Mouse (Mus musculus) left cerebral cortex, postnatal 36 days (tissue): ENCODE results near the gene Cdk4. TPM values are rescaled to one million over a fixed set of nuclear protein-coding genes. Genes with fewer than 3 reads are reported as not detected.
"Not testable (repeated sequence)": the region's sequence is repeated elsewhere in the genome, so short reads cannot be mapped to it uniquely, and the experiment has no call there.

ENCODE experiments used
- DNase-seq, 2 experiments: peaks; one replicate each; pipeline ENCODE4 v3.0.0; 2021 to 2022; ENCODE audit warnings: low spot score in 2 of 2, mixed read lengths in 1 of 2
- intact Hi-C: fragments of 180-260 bp; cut with DNase I; formaldehyde crosslinking; loops from one replicate; pipeline ENCODE4 v1.15.1; 2025
- total RNA-seq, 2 experiments: library from RNA; stranded (reverse); gene quantifications; 2 replicates each; pipeline ENCODE4 v1.2.3; 2021

Gene Cdk4
- total RNA-seq, 2 experiments from 2014 or later, result 76.9 to 88.1 TPM

DNA sequence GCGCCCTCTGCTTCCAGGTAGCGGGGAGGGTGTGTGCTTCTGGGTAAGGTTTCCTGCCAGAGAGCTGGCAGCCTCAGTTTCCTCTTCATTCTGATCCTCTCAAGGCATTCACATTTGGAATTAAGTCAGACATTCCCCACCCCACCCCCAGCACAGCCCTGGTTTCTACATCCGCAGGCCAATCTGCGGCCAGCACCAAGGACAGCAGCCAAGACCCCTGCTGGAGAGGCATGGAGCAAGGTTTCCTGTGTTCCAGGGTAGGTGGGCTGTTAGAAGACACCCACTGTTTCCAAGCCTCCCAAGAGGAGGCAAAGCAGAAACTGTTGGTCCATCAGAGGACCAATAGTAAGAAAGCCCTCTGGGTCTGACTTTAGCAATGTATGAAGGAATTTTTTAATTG, 8.7 kb upstream of the Cdk4 start:
- intact Hi-C loops, result no loop called here
- DNase-seq, result no peak

DNA sequence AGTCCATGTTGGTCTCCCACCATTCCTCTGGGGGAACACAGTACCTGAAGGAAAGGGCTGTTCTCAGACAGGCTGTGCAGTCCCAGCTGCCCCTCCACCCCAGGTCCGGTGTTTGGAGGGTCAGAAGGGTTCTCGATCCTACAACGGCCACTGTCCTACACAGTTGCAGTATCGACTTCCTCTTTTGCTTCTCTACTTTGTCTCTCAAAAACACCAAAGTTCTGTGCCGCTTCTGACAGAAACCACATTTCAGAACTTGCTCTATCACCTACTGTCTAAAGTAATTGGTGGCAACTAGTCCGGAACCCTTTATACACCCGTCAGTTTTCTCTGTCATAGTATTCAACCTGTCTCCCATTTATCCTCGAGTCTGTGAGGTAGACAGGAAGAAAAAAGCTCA, 7.9 kb upstream of the Cdk4 start:
- intact Hi-C loops, result no loop called here
- no peak for DNase-seq

DNA sequence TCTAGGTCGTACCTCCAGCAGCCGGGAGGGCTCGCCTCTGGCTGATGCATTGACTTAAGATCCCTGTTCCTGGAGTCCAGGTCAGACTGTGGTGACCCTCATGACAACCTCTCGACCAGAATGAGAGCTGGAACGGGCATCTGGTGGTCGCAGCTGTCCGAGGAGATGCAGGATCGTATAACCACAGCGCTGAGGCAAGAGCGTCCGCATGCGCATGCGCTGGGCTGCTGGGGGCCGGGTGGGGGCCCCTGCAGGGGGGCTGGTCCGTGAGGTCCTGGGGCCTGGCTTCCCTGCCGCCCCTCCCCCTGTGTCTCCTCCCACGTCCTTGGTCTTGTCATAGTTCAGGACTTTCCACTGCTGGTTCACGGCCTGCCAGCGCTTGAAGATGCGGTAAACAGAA, 6.8 kb upstream of the Cdk4 start:
- DNase-seq, result no peak
- intact Hi-C loops, result no loop called here

DNA sequence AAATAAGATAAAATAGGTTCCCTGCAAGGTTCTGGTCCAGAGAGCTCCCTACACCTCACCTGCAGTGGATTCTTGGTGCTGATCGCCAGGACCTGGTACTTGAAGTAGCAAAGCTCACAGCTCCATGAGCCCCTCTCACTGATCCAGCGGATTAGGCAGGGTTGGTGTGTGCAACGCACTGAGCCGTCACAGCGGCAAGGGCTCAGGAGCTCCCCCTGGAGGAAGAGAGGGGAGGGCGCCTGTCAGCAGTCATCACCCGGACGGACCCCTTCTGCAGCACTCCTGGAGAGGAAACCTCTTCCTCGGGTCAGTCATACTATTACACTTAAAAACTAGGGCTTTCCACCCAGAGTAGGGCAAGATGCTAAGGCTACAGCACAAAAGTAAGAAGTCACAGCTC, 5.2 kb upstream of the Cdk4 start:
- intact Hi-C loops, result no loop called here
- peak; percentile 65 to 66 for DNase-seq

DNA sequence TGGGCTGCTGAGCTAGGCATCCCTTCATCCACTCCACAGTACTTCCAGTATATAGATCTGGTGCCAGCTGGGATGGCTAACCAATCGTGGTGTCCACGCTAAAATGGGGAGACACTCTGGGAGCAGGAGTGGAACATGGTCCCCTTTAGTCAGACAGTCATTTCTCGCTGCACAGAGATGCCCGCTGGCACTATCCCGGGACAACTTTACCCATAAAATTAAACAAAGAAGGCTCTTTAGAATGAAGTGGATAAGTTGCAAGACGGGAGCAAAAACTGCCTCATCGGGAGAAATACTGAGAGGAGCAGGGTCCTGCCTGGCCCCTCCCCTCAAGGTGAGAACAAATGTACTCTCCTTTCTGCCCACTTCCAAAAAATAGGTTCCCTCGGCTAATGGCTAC, 4.6 kb upstream of the Cdk4 start:
- no peak for DNase-seq
- intact Hi-C loops, result no loop called here

DNA sequence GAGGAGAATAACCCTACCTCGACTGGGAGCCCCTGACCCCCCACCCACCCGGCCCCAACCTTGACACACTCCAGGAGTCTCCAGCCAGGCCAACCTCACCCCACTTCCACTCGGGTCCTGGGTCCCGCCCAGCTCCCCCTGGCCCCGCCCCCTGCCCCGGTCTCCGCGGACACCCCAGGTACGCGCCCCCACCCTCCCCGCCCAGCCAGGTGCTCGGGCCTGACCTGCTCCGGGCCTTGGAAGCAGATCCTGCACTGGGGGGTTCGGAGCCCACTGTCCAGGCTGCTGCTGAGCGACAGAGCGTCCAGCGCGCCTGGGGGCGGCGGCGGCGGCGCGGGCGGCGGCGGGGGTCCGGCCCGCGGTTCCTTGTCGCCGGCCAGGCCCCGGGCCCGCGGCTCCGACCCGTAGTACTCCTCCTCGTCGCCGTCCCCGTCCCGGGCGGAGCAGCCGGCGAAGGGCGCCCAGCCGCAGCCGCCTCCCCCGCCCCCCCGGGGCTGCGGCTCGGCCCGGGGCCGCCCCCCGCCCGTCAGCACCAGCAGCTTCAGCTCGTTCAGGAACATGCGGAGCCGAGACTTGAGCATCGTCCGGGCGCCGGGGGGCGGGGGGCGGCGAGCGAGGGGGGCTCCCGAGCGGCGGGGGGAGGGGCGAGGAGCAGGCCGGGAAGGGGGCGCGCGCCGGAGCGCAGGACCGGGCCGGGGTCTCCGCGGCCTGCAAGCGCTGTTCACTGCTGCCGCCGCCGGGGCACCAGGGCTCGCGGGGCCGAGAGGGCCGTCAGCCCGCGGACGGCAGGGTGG, 4.0 kb upstream of the Cdk4 start:
- DNase-seq, result no peak
- intact Hi-C loops, result no loop called here

DNA sequence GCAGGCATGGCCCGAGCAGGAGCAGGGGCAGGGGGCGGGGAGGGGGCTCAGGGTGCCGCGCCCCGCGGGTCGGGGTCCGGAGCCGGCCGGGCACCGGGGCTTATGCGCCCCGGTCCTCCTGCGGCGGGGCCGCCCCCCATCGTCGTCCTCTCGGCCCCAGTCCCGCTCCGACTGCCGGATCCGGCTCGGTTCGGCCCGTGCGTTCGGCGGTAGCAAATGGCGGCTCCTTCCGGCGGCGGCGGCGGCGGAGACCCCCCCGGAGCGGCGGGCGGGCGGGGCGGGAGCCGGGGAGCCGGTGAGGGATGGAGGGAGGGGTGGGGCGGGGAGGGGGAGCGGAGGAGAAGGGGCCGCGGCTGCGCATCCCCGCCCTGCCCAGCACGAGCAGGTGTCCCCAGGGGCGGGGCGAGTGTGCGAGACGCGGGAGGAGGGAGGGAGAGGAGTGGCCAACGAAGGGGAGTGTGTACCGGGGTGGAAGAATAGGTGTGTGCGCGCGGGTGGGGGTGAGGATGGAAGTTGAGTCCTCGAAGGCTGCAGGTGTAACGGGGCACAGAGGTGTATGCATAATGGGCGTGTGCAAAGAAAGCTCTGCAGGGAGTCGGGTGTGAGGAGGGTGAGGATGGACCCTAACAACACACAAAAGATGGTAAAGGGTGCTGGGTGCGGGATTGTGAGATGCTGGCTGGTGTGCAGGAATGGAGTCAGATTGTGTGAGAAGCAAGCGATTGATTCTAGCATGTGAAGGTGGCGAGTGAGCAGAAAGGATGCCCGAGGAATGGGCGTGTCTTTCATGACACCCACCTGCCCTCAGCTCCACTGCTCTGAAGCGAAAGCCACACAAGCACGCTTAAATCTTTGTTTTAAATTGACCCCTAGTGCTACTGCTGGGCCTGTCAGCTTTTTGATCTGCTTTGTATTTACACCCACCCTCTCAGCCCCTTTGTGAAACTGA, 3.1 kb upstream of the Cdk4 start, which contains the start of gene March9:
Gene March9 (minus strand): TSS at position 217 of the 949 bp plus-strand sequence.
- intact Hi-C loops, result no loop called here

DNA sequence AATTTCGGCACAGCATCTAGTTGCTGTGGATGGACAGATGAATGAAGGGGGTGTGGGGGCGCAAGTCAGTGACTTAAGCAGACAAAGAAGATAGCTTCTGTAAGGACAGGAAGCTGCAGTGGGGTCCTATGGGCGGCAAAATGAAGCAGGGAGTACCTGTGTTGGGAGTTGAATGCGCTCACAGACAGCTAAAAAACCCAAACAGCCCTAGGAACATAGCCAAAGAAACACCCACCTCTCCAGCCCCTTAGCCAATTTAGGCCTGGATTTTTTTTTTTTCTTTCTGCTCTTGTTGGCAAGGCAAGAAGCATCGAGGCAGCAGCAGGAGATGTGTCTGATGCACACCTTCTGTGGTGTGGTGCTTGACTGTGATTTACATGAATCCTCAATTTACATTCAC, 2.2 kb upstream of the Cdk4 start:
- no peak for DNase-seq
- intact Hi-C loops, result no loop called here

More for the DNA sequence above, 3.1 kb upstream of the Cdk4 start, which contains the start of gene March9:
- peak; percentile 70 to 84 for DNase-seq

DNA sequence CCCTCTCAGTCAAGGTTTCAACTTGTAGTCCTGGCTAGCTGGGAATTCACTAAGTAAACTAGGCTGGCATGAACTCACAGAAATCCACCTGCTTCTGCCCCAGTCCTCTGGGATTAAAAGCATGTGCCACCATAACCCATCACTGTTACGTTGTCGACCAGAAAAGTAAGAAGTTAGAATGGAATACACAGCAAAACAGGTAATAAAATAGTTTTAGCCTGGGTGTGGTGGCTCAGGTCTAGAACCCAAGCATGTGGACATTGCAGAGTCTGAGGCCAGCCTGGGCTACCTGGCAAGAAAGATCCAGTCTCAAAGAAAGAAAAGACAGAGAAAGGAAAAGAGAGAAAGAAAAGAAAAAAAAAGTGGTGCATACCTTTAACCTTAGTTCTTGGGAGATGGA, 1.8 kb upstream of the Cdk4 start:
- no peak for DNase-seq
- intact Hi-C loops, result no loop called here

DNA sequence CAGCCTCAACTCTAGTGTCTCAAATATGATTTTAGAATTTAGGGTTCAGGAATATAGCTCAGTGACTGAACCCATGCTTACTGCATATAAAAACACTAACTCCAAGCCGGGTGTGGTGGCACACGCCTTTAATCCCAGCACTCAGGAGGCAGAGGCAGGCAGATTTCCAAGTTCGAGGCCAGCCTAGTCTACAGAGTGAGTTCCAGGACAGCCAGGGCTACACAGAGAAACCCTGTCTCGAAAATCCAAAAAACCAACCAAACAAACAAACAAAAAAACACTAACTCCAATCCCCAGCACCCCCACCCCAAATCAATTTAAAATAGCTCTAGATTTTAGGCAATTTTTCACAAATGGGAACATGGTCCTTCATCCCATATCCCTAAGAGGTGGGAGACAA, 1.2 kb upstream of the Cdk4 start:
- DNase-seq, intact Hi-C loops: not testable (repeated sequence)

DNA sequence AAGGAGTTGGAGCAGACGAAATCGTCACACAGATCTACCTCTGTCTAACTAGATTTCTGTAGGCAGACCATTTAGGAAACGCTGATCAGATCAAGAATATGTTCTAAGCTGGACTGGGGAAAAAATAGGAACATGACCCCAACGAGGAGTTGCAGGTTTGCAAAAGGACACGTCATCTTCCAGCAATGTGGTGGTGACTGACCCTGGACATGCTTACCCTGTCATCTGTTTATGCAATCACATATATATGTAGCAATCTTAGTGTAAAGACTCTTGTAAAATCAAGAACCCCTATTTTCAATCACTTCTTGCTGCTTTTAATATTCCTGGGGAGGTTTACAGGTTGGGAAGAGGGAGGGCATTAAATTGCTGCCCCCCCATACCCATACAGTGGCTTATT, 831 bp upstream of the Cdk4 start:
- no peak for DNase-seq
- intact Hi-C loops, result no loop called here

DNA sequence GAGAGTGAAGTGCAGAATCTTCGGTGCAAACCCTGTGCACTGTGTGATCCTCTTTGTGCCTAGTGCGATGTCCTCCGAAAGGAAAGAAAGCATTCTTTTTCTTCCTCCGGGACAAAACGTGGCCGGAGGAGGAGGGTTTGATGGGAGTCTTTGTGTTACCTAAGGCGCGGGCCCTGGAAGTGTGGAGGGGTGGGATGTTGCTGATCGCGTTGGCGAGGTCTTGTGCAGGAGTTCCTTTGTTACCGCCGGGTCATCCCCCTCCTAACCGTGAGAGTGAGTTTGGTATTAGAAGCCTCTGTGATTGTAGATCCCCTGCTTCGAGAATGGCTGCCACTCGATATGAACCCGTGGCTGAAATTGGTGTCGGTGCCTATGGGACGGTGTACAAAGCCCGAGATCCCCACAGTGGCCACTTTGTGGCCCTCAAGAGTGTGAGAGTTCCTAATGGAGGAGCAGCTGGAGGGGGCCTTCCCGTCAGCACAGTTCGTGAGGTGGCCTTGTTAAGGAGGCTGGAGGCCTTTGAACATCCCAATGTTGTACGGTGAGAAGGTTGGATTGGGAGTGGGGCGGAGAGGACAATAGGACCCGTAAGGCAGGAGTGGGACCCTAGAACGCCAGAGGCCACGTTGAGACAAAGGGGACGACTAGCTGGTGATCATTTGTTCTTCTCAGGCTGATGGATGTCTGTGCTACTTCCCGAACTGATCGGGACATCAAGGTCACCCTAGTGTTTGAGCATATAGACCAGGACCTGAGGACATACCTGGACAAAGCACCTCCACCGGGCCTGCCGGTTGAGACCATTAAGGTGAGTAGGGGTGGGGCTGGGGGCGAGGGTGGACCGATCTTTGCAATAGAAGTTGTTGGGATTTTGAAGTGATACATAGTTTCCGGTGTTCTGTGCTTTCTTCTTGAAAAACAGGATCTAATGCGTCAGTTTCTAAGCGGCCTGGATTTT, 858 bp downstream of the Cdk4 start:
- intact Hi-C loops, result no loop called here
- DNase-seq, result no peak

DNA sequence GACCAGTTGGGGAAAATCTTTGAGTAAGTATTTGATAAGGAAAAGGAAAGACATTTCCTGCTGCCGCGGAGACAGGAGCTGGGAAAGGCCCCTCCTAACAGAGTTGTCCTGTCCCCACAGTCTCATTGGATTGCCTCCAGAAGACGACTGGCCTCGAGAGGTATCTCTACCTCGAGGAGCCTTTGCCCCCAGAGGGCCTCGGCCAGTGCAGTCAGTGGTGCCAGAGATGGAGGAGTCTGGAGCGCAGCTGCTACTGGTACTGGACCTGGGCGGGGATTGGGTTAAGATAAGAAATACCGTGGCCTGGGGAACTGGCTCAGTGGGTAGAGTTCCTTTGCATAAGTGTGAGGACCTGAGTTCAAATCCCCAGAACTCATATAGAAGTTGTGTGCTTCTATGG, 2.6 kb downstream of the Cdk4 start:
- intact Hi-C loops, result no loop called here
- DNase-seq, result no peak

DNA sequence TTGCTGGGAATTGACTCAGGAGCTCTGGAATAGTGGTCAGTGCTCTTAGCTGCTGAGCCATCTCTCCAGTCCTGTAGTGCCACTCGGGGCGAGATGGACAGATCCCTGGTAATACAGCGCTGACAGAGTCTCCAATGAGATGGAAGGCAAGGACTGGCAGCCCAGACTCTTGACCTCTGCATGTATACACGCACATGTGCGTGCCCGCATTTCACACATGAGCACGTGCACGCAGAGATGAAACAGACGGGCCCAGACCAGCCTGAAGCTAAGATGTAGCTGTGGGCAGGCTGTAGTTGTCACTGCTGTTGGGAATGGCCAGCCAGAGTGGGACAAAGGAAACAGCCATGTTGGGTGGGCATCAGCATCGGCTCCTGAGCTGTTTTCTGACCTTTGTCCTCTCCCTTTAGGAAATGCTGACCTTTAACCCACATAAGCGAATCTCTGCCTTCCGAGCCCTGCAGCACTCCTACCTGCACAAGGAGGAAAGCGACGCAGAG, 3.2 kb downstream of the Cdk4 start:
- intact Hi-C loops, result no loop called here

DNA sequence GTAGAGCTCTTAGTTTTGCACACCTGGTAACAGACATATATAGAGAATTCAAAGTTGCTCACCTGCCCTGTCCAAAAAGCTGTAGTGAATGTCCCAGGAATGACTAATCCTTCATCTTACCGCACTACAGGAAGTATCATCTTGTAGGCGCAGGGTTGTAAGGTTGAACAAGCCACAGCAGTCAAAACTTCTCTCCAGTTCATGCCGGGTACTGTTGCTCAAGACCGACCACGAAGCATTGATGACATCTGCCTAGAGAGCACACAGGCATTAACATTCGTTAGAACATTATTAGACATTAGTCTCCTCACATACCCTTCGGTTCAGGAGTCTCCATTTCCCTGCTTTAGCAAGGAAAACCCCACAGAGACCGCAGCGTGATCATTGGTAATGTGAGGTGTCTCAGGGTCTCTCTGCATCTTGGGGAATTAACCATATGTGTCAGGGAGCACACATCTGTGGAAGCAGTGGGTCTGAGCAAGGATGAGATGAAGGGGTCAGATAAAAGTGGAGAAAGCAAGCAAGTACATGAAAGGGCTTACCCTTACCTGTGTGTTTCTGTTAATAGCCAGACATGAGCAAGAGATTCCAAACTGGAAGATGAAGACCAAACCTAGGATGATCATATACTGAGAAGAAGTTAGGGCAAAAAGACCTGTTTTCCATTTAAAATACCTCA, 5.2 kb downstream of the Cdk4 start:
- intact Hi-C loops, result no loop called here
- DNase-seq, result no peak

More for the DNA sequence above, 3.2 kb downstream of the Cdk4 start:
- no peak for DNase-seq

DNA sequence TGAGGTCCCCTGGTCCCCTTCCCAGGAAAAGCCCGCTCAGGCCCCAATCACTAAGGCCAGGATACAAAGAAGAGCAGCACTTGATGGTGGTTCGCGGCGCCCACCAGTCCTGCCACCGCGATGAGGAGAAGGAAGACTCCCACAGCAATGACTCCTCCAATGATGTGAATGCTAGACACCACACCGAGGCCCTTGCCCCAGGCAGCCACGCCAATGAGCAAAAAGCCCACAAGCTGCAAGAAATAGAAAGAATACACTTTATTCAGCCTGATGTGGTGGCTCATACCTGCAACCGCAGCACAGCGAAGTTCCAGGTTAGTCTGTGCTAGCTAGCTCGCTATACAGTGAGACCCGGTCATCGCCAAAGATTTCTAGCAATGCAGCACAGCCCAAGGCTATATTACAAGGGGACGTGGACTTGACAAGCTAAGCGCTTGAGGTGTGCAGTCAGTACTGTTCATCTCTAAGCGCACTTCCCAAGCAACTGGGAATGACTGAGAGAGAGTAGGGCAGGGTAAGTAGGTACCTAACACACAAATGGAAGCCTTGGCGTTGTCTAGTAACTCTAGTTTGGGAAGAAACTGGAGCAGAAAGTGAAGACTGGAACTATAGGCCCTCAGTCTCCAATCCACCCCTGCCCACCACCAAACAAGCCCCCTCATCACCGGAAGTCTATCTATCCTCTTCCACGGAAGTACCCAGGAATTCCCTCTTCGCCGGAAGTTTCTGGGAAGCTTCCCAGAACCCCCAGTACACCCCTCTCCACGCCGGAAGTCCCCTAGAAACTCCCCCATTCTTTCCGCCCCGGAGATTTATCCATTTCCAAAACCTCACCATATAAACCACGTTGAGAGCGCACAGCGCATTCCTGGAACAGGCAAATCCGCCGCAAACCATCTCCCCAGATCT, 6.2 kb downstream of the Cdk4 start:
- intact Hi-C loops, result no loop called here
- no peak for DNase-seq

DNA sequence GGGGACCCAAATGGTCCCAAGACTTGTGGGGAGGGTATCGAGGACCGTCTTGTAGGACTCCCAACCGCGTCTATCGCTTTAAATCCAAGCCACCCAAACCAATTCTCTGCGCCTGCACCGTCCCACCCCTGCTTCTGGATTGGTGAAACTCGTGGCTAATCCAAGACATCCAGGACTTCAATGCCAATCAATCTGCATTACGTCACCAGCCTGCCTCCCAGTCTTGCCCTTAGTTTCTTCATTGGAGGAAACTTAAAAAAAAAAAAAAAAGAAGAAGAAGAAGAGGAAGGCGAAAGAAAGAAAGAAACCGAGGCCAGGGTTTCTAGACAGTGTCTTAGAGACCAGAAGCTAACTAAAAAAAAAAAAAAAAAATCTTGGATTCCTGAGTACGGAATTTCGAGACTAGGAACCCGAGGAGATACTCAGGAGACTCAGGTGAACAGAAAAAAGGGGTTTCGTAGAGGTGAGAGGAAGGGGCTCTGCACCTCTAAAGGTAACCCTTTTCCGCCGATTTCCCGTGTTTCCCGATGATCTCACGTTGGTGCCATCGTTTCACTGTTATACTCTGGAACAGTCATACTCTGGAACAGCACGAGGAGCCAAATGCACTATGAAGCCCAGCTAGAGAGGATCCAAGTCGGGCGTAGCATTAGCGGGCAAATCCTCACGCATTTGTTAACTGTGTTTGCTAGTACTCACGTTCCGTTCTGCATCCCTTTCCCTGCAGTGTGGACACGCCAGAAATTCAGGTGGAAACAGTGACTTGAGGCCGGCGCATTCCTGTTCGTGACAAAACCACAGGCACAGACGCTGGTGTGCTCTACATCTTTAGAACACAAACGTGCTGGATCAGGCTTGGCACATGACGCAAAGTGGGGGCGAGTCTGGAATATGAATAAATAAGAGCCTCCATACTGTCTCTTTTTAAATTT, 7.1 kb downstream of the Cdk4 start, which contains the start of gene Tspan31:
Gene Tspan31 (minus strand): TSS at position 75 of the 932 bp plus-strand sequence.
- intact Hi-C loops, result no loop called here
- DNase-seq, result peak; percentile 92
